Mouse (Mus musculus) embryo, embryonic 10.5 days (tissue): ENCODE data around the gene Zfp526.
A peak's percentile ranks its signal among the peaks of the same experiment; 100 is the strongest.
"Not testable (repeated sequence)": the region's sequence is repeated elsewhere in the genome, so short reads cannot be mapped to it uniquely, and the experiment has no call there.

ENCODE experiments used
- DNase-seq: peaks from one replicate; pipeline ENCODE4 v3.0.0-alpha.2; 2015; ENCODE audit warnings: low spot score

Zfp526 gene

GRCm38 (mm10) chr7:25240631-25241030, 19.4 kb downstream of the Zfp526 start:
- DNase-seq, result no peak

GRCm38 (mm10) chr7:25241062-25241461, 19.8 kb downstream of the Zfp526 start:
- DNase-seq, result peak; percentile 61

DNA sequence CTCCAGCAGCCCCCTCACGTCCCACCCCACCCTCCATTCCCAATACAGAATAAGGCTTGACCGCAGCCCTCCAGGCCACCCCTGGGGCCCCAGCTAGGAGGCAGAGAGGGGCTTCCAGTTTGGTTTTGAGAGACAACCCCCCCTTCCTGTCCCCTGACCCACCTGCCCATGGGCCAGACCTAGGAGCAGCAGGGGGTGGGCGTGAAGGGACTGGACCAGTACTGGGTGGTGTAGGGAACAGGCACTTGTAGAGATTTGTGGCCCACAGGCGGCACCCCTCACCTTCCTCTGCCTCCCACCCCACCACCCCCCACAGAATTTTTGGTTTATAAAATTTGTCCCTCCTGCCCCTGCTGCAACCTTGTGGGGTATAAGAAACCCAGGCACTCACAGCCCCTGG, 22.1 kb downstream of the Zfp526 start:
- no peak for DNase-seq

DNA sequence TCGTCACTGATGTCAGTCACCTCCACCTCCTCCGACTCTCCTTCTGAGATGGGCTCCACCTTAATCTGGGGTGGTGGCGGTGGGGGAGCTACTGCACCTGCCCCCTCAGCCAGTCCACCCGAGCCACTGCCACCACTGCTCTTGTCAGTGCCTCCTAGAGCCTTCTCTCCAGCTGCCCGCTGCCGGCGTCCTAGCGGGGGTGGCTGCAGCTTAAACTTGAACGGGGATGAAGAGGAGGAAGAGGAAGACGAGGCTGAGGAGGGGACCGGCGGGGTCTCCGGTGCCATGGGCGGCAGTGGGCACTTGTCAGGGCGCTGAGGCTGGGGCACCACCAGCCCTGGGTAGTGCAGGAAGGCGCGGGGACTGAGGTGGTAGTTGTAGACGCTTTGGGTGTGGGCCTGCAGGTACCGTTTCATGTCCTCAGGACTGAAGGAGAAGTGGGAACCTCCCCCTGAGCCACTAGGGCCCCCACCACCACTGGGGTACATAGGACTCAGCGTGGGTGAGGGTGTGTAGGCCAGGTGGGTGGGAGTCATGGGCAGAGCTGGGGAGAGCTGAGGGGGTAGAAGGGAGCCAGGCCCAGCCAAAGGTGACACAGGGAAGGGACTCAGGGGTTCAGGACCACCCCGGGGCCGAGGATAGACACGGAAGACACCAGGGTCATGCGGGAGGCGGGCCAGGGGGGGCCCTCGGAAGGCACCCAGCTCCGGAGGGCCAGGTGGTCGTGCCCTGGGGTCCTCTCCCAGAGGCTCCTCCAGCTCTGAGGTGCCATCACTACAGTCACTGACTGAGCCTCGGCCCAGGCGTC, 23.5 kb downstream of the Zfp526 start:
- no peak for DNase-seq

GRCm38 (mm10) chr7:25246079-25246758, 25.0 kb downstream of the Zfp526 start:
- DNase-seq, result no peak

GRCm38 (mm10) chr7:25246759-25247137, 25.5 kb downstream of the Zfp526 start:
- no peak for DNase-seq

DNA sequence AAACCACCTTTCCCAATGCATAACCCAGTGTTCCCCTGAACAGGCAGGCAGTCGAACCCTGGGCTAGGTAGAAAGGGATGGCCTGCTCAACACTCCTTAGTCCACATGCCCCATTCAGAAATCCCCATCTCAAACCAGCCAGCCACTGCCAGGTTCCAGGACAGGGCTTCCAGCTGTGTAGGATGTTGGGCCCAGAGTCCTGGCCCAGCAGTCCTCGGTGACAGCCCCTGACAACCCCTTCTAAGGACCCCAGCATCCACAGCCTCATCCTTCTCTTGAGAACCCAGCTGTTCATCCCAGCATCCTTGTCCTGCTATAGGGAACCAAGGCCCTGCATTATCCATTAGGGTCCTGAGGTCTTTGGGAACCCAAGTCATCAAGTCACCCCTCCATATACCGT, 26.3 kb downstream of the Zfp526 start:
- no peak for DNase-seq

GRCm38 (mm10) chr7:25248018-25248647, 26.9 kb downstream of the Zfp526 start:
- peak; percentile 59 for DNase-seq

DNA sequence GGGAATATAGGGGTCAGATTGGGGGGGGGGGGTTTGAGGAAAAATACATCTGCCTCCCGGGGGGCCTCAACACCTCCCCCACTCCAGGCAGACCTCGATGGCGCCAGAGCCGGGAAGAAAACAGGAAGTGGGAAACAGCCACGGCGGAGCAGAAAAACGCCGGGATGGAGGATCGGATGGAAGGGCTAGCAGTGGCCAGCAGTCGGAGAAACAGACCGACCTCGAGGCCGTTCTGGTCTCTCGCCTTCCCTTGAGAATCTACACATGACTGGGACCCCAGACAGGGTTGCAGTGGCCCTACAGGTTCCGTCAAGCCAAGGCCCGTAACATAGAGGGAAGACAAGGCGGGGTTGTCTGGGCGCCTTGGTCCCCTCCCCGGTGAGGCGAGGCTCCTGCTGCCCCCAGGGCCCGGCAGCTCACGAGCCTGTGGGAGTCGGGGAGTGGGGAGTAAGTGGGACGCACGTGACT, 27.7 kb downstream of the Zfp526 start:
- no peak for DNase-seq

- peak; percentile 86 for DNase-seq
Measured at GRCm38 (mm10) chr7:25249314-25250140, 28.3 kb downstream of the Zfp526 start.

- DNase-seq, result peak; percentile 94
Measured at GRCm38 (mm10) chr7:25250141-25250972, 29.1 kb downstream of the Zfp526 start, which contains the start of gene Erf. Gene Erf, minus strand, starts transcription at chr7:25250761.

GRCm38 (mm10) chr7:25251071-25251791, 30.0 kb downstream of the Zfp526 start:
- DNase-seq, result peak; percentile 83

DNA sequence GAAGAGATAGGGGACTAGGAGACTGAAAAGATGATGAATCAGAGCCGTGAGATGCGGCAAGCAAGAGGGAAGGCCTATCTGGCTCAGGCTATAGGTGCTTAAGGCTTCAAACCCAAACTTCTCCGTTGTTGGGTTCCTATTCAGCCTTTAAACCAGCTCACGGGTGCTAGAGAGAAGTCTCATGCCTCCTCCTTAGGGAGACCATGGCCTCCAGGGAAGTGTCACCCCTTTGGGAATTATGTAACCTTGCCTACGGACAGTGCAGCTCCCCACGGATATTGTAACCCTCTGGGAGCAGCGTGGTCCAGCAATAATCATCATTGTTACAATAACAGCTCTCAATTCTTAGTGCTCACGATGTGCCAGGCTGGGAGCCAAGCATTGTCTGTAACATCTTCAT, 30.6 kb downstream of the Zfp526 start:
- no peak for DNase-seq

DNA sequence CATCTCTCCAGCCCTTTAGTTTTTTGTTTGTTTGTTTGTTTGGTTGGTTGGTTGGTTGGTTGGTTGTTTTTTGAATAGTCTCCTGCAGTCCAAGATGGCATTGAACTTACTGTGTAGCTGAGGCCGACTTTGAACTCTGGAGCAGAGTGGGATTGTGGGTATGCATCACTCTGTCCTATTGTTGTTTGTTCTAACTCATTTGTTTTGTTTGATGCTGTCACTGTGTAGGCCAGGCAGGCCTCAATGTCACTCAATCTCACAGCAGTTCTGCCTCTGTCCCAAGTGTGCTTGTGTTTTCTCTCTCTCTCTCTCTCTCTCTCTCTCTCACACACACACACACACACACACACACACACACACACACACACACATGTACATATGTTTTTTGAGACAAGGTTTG, 40.7 kb downstream of the Zfp526 start:
- DNase-seq, result no peak

DNA sequence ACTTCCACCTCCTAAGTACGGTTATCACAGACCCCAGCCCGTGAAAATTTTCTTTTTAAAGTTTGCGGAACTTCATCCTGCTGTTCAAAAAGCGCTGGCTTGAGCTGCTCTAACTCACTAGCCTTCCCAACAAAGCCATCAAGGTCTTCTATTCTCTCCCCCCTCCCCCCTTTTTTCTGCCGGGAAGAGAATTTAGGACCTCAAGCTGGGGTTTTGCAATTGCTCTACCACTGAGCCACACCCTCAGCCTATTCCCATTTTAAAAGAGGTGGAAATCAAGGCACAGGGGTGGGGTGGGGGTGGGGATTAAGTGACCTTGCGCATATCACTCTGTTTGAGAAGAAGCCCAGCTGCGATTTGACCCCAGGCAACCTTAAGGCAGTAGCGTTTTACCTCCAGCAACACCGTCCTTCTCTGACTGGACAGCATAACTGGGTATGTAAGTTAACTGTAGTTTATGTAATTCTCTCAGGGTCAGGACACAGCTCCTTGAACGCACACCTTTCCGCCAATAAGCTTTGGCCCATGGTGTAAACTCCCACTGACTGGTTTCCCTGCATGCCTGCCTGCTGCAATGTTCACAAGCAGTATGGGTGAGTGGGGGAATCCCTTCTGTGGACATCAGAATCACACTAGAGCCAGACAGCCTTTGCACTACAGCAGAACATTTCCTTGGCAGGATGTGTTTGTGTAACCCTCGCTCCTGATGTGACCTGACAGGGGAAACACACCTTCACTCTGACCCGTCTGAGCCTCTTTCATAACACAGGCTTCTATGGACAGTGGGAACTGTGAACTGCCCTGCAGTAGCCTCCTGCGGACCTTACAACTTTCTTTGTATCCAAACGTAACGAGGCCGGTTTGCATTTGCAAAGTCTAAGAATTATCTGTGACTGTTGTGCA, 43.0 kb downstream of the Zfp526 start:
- no peak for DNase-seq

- not testable (repeated sequence) for DNase-seq
Measured at GRCm38 (mm10) chr7:25265743-25266142, 44.5 kb downstream of the Zfp526 start.

GRCm38 (mm10) chr7:25266180-25266962, 45.1 kb downstream of the Zfp526 start:
- no peak for DNase-seq

GRCm38 (mm10) chr7:25267301-25267750, 46.1 kb downstream of the Zfp526 start, which contains the start of gene Cic:
Gene Cic, plus strand, starts transcription at chr7:25267704.
- peak; percentile 100 for DNase-seq
